Mouse (Mus musculus): Measurements from ENCODE around the gene Camk2g.

The Camk2g gene

GRCm38 (mm10) chr14:20793758-20794531, at the start of gene Camk2g:
Camk2g (minus strand) TSS chr14:20794088.
- in situ Hi-C loops (cut with MboI, MseI), result no loop called here

GRCm38 (mm10) chr14:20842629-20843028, 48.7 kb upstream of the Camk2g start:
- in situ Hi-C loops (cut with MboI, MseI), result no loop called here

GRCm38 (mm10) chr14:20841526-20841925, 47.6 kb upstream of the Camk2g start:
- in situ Hi-C loops (cut with MboI, MseI), result no loop called here

- in situ Hi-C loops (cut with MboI, MseI), result no loop called here
Observed at GRCm38 (mm10) chr14:20837681-20838080, 43.8 kb upstream of the Camk2g start.

GRCm38 (mm10) chr14:20836905-20837376, 43.1 kb upstream of the Camk2g start:
- in situ Hi-C loops (cut with MboI, MseI), result no loop called here

- in situ Hi-C loops (cut with MboI, MseI), result no loop called here
Observed at GRCm38 (mm10) chr14:20836171-20836904, 42.5 kb upstream of the Camk2g start, which contains the start of gene Plau. Plau (plus strand) TSS chr14:20836660.

GRCm38 (mm10) chr14:20834136-20834535, 40.2 kb upstream of the Camk2g start:
- in situ Hi-C loops (cut with MboI, MseI), result no loop called here

GRCm38 (mm10) chr14:20833525-20833924, 39.6 kb upstream of the Camk2g start:
- in situ Hi-C loops (cut with MboI, MseI), result no loop called here

- in situ Hi-C loops (cut with MboI, MseI), result no loop called here
Observed at GRCm38 (mm10) chr14:20831915-20832314, 38.0 kb upstream of the Camk2g start.

GRCm38 (mm10) chr14:20831141-20831910, 37.4 kb upstream of the Camk2g start:
- in situ Hi-C loops (cut with MboI, MseI), result no loop called here

- in situ Hi-C loops (cut with MboI, MseI), result no loop called here
Observed at GRCm38 (mm10) chr14:20829523-20830366, 35.9 kb upstream of the Camk2g start.

GRCm38 (mm10) chr14:20828524-20828923, 34.6 kb upstream of the Camk2g start:
- in situ Hi-C loops (cut with MboI, MseI), result no loop called here

GRCm38 (mm10) chr14:20827491-20827890, 33.6 kb upstream of the Camk2g start:
- in situ Hi-C loops (cut with MboI, MseI), result no loop called here

GRCm38 (mm10) chr14:20827061-20827460, 33.2 kb upstream of the Camk2g start:
- in situ Hi-C loops (cut with MboI, MseI), result no loop called here

GRCm38 (mm10) chr14:20825516-20825915, 31.6 kb upstream of the Camk2g start:
- in situ Hi-C loops (cut with MboI, MseI), result no loop called here

GRCm38 (mm10) chr14:20824517-20824916, 30.6 kb upstream of the Camk2g start:
- in situ Hi-C loops (cut with MboI, MseI), result no loop called here

GRCm38 (mm10) chr14:20815448-20815847, 21.6 kb upstream of the Camk2g start:
- in situ Hi-C loops (cut with MboI, MseI), result no loop called here

GRCm38 (mm10) chr14:20811779-20812406, 18.0 kb upstream of the Camk2g start:
- in situ Hi-C loops (cut with MboI, MseI), result loop anchor here in 1 of 2 experiments (5.0 kb wide), 1 partner anchor 40 kb away; no protein-coding TSS in a partner anchor

- in situ Hi-C loops (cut with MboI, MseI), result loop anchor here in 1 of 2 experiments (5.0 kb wide), 1 partner anchor 41 kb away; no protein-coding TSS in a partner anchor
Observed at GRCm38 (mm10) chr14:20811236-20811635, 17.3 kb upstream of the Camk2g start.

GRCm38 (mm10) chr14:20809820-20810219, 15.9 kb upstream of the Camk2g start:
- in situ Hi-C loops (cut with MboI, MseI), result loop anchor here (5.0 to 10.0 kb wide), 2 partner anchors 42 to 935 kb away; no protein-coding TSS in a partner anchor
